Mouse (Mus musculus) kidney, postnatal 36 days (tissue): ENCODE results near the gene Gm9112.
A peak's percentile ranks its signal among the peaks of the same experiment; 100 is the strongest.
"Not testable (repeated sequence)": the region's sequence is repeated elsewhere in the genome, so short reads cannot be mapped to it uniquely, and the experiment has no call there.

ENCODE experiments used
- DNase-seq, 2 experiments: peaks; one replicate each; pipeline ENCODE4 v3.0.0; 2021 to 2022; ENCODE audit warnings: mixed read lengths in 2 of 2

Gene Gm9112

DNA sequence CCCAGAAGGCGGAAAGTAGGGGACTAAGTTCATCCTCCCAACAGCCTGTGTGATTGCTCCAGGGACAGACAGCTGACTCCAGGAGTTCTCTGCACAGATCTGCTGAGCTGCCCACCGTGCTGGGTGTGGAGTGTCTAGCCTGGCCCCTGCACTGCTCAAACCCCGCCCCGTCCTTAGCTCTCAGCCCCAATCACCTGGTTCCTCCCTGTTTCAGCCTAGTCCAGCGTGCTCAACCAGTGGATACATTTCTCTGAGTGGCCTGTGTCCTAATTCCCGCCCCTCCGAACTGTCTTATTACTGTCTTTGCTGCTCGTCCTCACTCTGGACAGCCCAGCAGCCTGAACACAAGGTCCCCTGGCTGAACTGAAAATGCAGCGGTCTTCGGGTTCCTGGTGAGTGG lies at the start of gene Gm9112, which contains the start of gene Dmrtc1b:
Gene Gm9112 (minus strand): TSS at position 101 of the 400 bp plus-strand sequence.
Gene Dmrtc1b (plus strand): TSS at position 331 of the 400 bp plus-strand sequence.
- DNase-seq: not testable (repeated sequence)

DNA sequence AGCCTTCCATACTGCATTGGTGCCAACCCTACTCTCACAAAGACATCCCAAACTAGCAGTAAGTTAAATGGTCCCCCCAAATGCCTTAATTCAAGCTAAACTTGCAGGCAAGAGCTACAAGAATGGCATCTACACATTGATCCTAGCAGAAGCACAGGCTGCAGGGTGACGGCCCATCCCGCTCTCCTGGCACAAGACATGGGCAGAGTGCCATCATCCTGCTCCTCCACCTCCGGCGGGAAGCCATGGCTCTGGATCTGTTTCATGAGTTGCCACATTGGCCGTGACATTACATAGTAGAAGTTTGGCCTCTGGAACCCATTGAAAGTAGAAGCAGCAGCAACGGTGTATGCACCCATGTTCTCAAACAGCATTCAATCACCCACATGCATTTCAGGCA lies 16.8 kb upstream of the Gm9112 start:
- DNase-seq: not testable (repeated sequence)

DNA sequence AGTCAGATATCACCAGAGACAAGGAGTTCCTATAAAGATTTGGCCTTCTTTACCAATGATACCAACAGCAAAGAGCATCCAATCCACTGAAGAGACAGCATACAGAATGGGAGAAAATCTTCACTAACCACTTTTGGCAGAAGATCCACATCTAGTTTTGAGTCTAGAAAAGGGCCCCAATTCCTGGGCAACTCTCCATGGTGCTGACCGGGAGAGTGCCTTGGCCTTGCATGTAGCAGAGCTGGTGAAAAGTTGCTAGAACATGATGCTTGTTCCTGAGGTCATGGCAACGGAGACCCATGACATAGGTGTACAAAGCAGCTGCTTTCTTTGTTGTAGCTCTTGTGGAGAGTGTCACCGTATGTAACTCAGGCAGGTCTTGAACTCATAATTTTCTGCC lies 6.8 kb downstream of the Gm9112 start:
- DNase-seq: peak; percentile 2 to 19

DNA sequence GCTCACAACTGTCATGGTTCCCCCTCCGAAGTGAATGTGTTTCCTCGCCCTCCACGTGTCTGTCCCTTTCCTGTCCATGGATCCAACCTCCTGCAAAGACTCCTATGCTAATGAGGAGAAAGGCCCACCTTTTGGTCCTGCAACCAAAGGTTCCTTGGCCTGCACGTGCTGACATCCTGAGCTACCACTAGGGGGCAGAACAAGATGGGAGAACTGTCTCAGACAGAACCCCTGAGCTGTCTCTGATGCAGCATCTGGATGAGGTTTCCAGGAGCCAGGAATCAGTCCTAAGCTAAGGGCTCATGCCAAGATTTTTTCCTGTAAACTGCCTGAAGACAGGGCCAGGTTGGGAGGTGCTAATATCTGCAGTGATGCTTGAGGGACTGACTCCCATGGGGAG lies 18.2 kb downstream of the Gm9112 start:
- DNase-seq: peak; percentile 18 to 46

DNA sequence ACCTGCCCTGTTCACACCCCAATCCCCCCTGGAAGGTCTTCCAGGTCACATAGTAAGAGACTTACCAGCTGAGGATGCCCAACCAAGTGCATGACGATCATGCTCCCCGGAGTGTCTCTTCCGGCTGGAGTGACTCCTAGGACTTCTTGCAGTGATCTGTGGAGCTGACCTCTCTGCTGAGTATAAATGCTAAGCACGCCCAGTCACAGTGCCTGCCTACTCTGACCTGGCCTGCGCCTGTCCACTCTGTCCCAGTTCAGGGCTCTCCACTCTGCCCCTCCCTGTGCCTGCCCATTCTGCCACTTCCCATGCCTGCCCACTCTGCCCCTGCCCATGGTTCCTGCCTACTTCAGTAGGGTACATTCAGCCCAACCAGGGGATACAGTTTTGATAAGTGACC lies 20.6 kb downstream of the Gm9112 start, which contains the start of gene Gm3880:
Gene Gm3880 (minus strand): TSS at position 101 of the 400 bp plus-strand sequence.
- not testable (repeated sequence) for DNase-seq

GRCm38 (mm10) chrX:102684706-102685105 lies 22.7 kb downstream of the Gm9112 start:
- not testable (repeated sequence) for DNase-seq

DNA sequence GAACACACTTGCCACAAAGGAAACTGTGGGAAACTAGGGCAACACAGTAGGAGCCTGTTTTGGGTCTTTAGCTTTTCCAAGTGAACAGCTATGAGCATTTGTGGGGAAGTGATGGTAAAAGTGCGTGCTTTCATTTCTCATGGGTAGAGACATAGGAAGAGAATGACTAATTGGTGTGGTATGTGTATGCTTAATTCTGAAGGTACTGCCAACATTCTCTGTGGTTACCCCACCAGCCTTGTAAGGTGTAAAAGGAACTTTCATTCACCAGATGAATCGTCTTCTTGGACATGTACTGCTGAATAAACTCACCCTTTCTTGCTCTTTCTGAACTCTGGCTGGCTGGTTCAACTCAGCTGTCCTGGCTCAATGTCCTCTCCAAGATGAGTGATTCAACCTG lies 40.8 kb downstream of the Gm9112 start:
- no peak for DNase-seq

DNA sequence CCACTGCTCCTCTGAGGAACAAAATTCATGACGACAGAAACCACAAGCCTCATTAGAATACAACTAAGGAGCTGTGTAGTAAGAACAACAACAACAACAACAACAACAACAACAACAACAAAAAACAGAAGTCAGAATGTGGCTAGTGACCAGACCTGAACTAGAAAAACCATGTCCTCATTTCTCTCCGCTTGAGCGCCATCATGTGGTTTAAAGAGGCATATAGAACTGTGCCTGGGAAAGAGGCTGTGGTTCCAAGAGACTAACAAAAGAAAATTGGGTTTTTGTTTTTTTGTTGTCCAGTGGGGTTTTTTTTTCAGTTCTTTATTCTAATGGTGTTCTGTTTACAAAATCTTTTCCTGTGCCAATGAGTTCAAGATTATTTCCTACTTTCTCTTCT lies 46.7 kb downstream of the Gm9112 start:
- DNase-seq: peak; percentile 18 to 51
